In the genomic region with DNA sequence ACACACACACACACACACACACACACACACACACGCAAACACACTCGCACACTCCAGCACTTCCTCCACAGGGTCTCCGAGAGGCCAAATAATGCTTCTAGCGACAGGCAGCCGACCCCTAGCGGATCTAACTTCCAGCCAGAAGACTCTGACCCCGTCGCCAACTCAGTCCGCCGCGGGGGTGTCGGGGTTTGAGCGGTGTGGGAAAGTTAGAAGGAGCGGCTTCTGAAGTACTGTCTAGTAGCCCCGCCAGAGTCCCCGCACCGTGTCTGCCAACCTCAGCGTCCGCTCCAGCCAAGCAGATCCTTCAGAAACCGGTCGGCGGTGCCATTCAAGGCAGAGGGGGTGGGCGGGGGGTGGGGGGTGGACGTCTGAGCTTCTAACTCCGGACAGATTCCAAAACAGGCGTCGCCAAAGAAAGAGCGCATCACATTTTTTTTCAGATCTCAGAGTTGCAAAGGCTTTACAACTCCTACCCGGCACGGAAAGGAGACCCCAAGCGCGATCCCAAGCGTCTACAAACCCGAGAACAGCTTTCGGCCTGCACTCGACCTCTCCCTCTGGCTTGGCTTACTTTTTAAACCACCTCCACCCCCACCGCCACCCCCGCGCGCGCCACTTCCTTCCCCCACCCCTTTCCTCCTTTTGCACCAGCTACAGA, we compare ENCODE assay signal across 8 mouse cellular contexts. TPM values are rescaled to one million over a fixed set of nuclear protein-coding genes. Genes with fewer than 3 reads are reported as not detected.
DNase-seq lines count a peak whose midpoint lies in the region; ATAC-seq and TF ChIP-seq lines count a peak whose summit lies in the region.

No protein-coding gene starts in this region.

- under 1% methylated on average over 37 of the region's 41 CpGs for whole genome bisulfite sequencing in spleen, adult 2 months
- under 1% methylated on average over 41 of the region's 41 CpGs for WGBS in forebrain, embryonic 14.5 days
- WGBS in hindbrain, embryonic 13.5 days: under 1% methylated on average over 38 of the region's 41 CpGs
- 1% methylated on average over 38 of the region's 41 CpGs for WGBS in midbrain, postnatal 0 days

- TF ChIP-seq POLR2A in spleen, adult 2 months (IDR thresholded peaks at IDR 0.05; ENCODE audit: low read depth, low read length): no peak

- peaks cover 18% of the 10 kb centered on the region for H3K27me3 ChIP-seq in spleen, adult 2 months (ENCODE audit: control insufficient read depth, insufficient read depth, low read length)
- peaks cover 81% of the 10 kb centered on the region for H3K27me3 ChIP-seq in forebrain, embryonic 14.5 days (replicated peaks; ENCODE audit: control insufficient read depth, insufficient read depth, low read length)
- peaks cover 96% of the 10 kb centered on the region for H3K27me3 ChIP-seq in hindbrain, embryonic 13.5 days
- H3K27me3 ChIP-seq in midbrain, postnatal 0 days (ENCODE audit: insufficient read depth, low read length): peaks cover 61% of the 10 kb centered on the region

- ATAC-seq in forebrain, embryonic 14.5 days: no peak; the same call in 1 of the 2 replicates
- peak; percentile 36 for ATAC-seq in hindbrain, embryonic 13.5 days (ENCODE audit: low FRiP score)
- peak; percentile 20; the same call in 1 of the 2 replicates for ATAC-seq in midbrain, postnatal 0 days (ENCODE audit: low FRiP score)

- peak overlapping the region; percentile 49; the same call in 1 of the 2 replicates for H3K4me3 ChIP-seq in spleen, adult 2 months (ENCODE audit: extremely low read depth, insufficient read depth, insufficient read length)
- peak overlapping the region; percentile 42 for H3K4me3 ChIP-seq in forebrain, embryonic 14.5 days (ENCODE audit: low read depth, low read length)
- H3K4me3 ChIP-seq in hindbrain, embryonic 13.5 days: peak overlapping the region; percentile 57
- H3K4me3 ChIP-seq in midbrain, postnatal 0 days (ENCODE audit: low read depth, low read length): peak overlapping the region; percentile 53

- H3K27ac ChIP-seq in spleen, adult 2 months (ENCODE audit: insufficient read depth, low read length): peak overlapping the region; percentile 72
- H3K27ac ChIP-seq in forebrain, embryonic 14.5 days (ENCODE audit: low read depth, low read length): no peak overlapping the region
- no peak overlapping the region for H3K27ac ChIP-seq in hindbrain, embryonic 13.5 days
- no peak overlapping the region for H3K27ac ChIP-seq in midbrain, postnatal 0 days (ENCODE audit: low read depth, low read length)

- peak overlapping the region; percentile 80 for H3K4me2 ChIP-seq in forebrain, embryonic 14.5 days (ENCODE audit: low read length)
- peak overlapping the region; percentile 87 for H3K4me2 ChIP-seq in hindbrain, embryonic 13.5 days
- peak overlapping the region; percentile 86 for H3K4me2 ChIP-seq in midbrain, postnatal 0 days (ENCODE audit: low read depth, low read length, poor library complexity, severe bottlenecking)

- H3K4me1 ChIP-seq in spleen, adult 2 months (ENCODE audit: control insufficient read depth, insufficient read depth, insufficient read length): peaks cover 2% of the 10 kb centered on the region
- H3K4me1 ChIP-seq in forebrain, embryonic 14.5 days (ENCODE audit: control insufficient read depth, insufficient read depth, low read length): peaks cover 12% of the 10 kb centered on the region
- H3K4me1 ChIP-seq in hindbrain, embryonic 13.5 days (replicated peaks): peaks cover 53% of the 10 kb centered on the region
- H3K4me1 ChIP-seq in midbrain, postnatal 0 days (ENCODE audit: insufficient read depth, low read length): 0 out of 2 replicates have a peak, but pooled peaks cover 3% of the 10 kb centered on the region

- H3K9ac ChIP-seq in forebrain, embryonic 14.5 days (ENCODE audit: low read length): peak overlapping the region; percentile 49
- H3K9ac ChIP-seq in hindbrain, embryonic 13.5 days: 0 out of 2 replicates have a peak overlapping the region, but pooled peaks have one; percentile 63
- 0 out of 2 replicates have a peak overlapping the region, but pooled peaks have one; percentile 9 for H3K9ac ChIP-seq in midbrain, postnatal 0 days (replicated peaks; ENCODE audit: low read length, poor library complexity, severe bottlenecking)

- no peak for DNase-seq in spleen, adult 2 months (ENCODE audit: low read depth in 1 of 2, low spot score in 2 of 2)
- no peak for DNase-seq in spleen, postnatal 10 days (ENCODE audit: low spot score in 2 of 2)
- DNase-seq in forebrain, embryonic 14.5 days (ENCODE audit: low spot score): peak; percentile 40
- peak; percentile 29 for DNase-seq in liver
- no peak for DNase-seq in midbrain, postnatal 0 days (ENCODE audit: low spot score)
- no peak for DNase-seq in cerebellum, adult 11 months
- DNase-seq in spleen, postnatal 4 days (ENCODE audit: low spot score in 2 of 2): no peak

- H3K9me3 ChIP-seq in forebrain, embryonic 14.5 days (replicated peaks; ENCODE audit: control insufficient read depth, low read length): no peaks in the 10 kb centered on the region
- no peaks in the 10 kb centered on the region for H3K9me3 ChIP-seq in hindbrain, embryonic 13.5 days
- H3K9me3 ChIP-seq in midbrain, postnatal 0 days (ENCODE audit: low read length): no peaks in the 10 kb centered on the region

- H3K36me3 ChIP-seq in spleen, adult 2 months (ENCODE audit: control insufficient read depth, insufficient read depth, low read length): no peaks in the 10 kb centered on the region
- H3K36me3 ChIP-seq in forebrain, embryonic 14.5 days (ENCODE audit: control insufficient read depth, insufficient read depth, low read length): no peaks in the 10 kb centered on the region
- no peaks in the 10 kb centered on the region for H3K36me3 ChIP-seq in hindbrain, embryonic 13.5 days
- no peaks in the 10 kb centered on the region for H3K36me3 ChIP-seq in midbrain, postnatal 0 days (ENCODE audit: insufficient read depth, low read length)

- no peak for TF ChIP-seq CTCF in spleen, adult 2 months (IDR thresholded peaks at IDR 0.05; ENCODE audit: extremely low read depth, insufficient read depth, insufficient read length, insufficient replicate concordance)
- peak; percentile 33; the same call in 1 of the 2 replicates for TF ChIP-seq CTCF in midbrain, postnatal 0 days (IDR thresholded peaks at IDR 0.05)

RNA-seq across cellular contexts. Expression of a gene that starts 2.5 kb away (rescaled TPM):
- 22.6 and 28.4 TPM in 2 replicates for polyA plus RNA-seq in spleen, adult 2 months (2012; rRNA removed)
- polyA plus RNA-seq in forebrain, embryonic 14.5 days (2014; fragmentation: Nextera tagmentation; extraction: Ambion mirVana): 1.2 and 1.7 TPM in 2 replicates
- 3.2 and 4.1 TPM in 2 replicates for polyA plus RNA-seq in hindbrain, embryonic 13.5 days (2015; fragmentation: Nextera tagmentation; extraction: Ambion mirVana)
- total RNA-seq in midbrain, postnatal 0 days (2014; rRNA removed): 5.1 and 7.0 TPM in 2 replicates
- 4.6 and 7.5 TPM in 2 replicates for polyA plus RNA-seq in midbrain, postnatal 0 days (2015; fragmentation: Nextera tagmentation; extraction: Ambion mirVana)

RNA-seq across cellular contexts. Expression of a gene that starts 8.7 kb away (rescaled TPM):
- not detected in 2 replicates for polyA plus RNA-seq in spleen, adult 2 months (2012; rRNA removed)
- not detected in 2 replicates for polyA plus RNA-seq in forebrain, embryonic 14.5 days (2014; fragmentation: Nextera tagmentation; extraction: Ambion mirVana)
- not detected in 2 replicates for polyA plus RNA-seq in hindbrain, embryonic 13.5 days (2015; fragmentation: Nextera tagmentation; extraction: Ambion mirVana)
- total RNA-seq in midbrain, postnatal 0 days (2014; rRNA removed): not detected in 2 replicates
- not detected in 2 replicates for polyA plus RNA-seq in midbrain, postnatal 0 days (2015; fragmentation: Nextera tagmentation; extraction: Ambion mirVana)

Comparison
In these comparisons a context has a peak if more than half of its experiments do, and no peak if none do; other contexts are left out.
1. DNase-seq: peak in forebrain, embryonic 14.5 days (single experiment) and liver (single experiment); none in spleen, adult 2 months (0 of 2), spleen, postnatal 10 days (0 of 2), midbrain, postnatal 0 days (single experiment), cerebellum, adult 11 months (single experiment) and spleen, postnatal 4 days (0 of 2).
2. H3K9ac ChIP-seq: peak in every context shown above with its lines; median percentile 63 in hindbrain, embryonic 13.5 days; 49 in forebrain, embryonic 14.5 days; 9 in midbrain, postnatal 0 days.
3. Peak in every context shown above with its lines, with median percentiles within 50 percentile points of each other: H3K4me3 ChIP-seq and H3K4me2 ChIP-seq.